Mouse (Mus musculus) midbrain, postnatal 0 days (tissue): ENCODE data around the gene Btc. TPM values are rescaled to one million over a fixed set of nuclear protein-coding genes. Genes with fewer than 3 reads are reported as not detected.
A peak's percentile ranks its signal among the peaks of the same experiment; 100 is the strongest.

ENCODE experiments used
- ATAC-seq: fragments of 200-750 bp; cut with Nextera tagmentation; 2 replicates; pipeline ENCODE4 v1.8.0; 2017; ENCODE audit warnings: moderate number of reproducible peaks, mild to moderate bottlenecking, moderate TSS enrichment, moderate library complexity; ENCODE audit not compliant: low FRiP score
- DNase-seq: peaks from one replicate; pipeline ENCODE4 v3.0.0-alpha.2; 2015; ENCODE audit warnings: low spot score
- H3K27ac ChIP-seq: fragments of 300-500 bp; sonication (generic); 2 replicates; pipeline ENCODE4 v1.5.1; 2014; ENCODE audit warnings: low read depth, mild to moderate bottlenecking, low read length, mixed read lengths
- H3K27me3 ChIP-seq: fragments of 300-500 bp; sonication (generic); 2 replicates; pipeline ENCODE4 v1.6.1; 2014; ENCODE audit warnings: low read length, control low read depth, mixed read lengths; ENCODE audit not compliant: insufficient read depth
- H3K36me3 ChIP-seq: fragments of 300-500 bp; sonication (generic); 2 replicates; pipeline ENCODE4 v1.6.1; 2014; ENCODE audit warnings: low read length, control low read depth, mixed read lengths; ENCODE audit not compliant: insufficient read depth
- H3K4me1 ChIP-seq: fragments of 300-500 bp; sonication (generic); 2 replicates; pipeline ENCODE4 v1.6.1; 2014; ENCODE audit warnings: mild to moderate bottlenecking, control low read depth, antibody characterized with exemption, low read length, mixed read lengths; ENCODE audit not compliant: insufficient read depth
- H3K4me2 ChIP-seq: fragments of 300-500 bp; sonication (generic); 2 replicates; pipeline ENCODE4 v1.6.1; 2014; ENCODE audit warnings: low read depth, mild to moderate bottlenecking, low read length, mixed read lengths; ENCODE audit not compliant: poor library complexity, severe bottlenecking
- H3K4me3 ChIP-seq: fragments of 300-500 bp; sonication (generic); 2 replicates; pipeline ENCODE4 v1.5.1; 2014; ENCODE audit warnings: low read depth, mild to moderate bottlenecking, low read length, moderate library complexity
- H3K9ac ChIP-seq: fragments of 300-500 bp; sonication (generic); replicated peaks from 2 replicates; pipeline ENCODE4 v1.6.1; 2014; ENCODE audit warnings: mild to moderate bottlenecking, low read length, moderate library complexity, mixed read lengths; ENCODE audit not compliant: poor library complexity, severe bottlenecking
- H3K9me3 ChIP-seq: fragments of 300-500 bp; sonication (generic); 2 replicates; pipeline ENCODE4 v1.6.1; 2016; ENCODE audit warnings: low read length, control low read depth
- CTCF ChIP-seq: IDR thresholded peaks from 2 replicates; pipeline ENCODE4 v1.5.1; 2016; ENCODE audit warnings: antibody characterized with exemption, mild to moderate bottlenecking
- WGBS: fragments of 180-500 bp; shearing (Covaris S2); extraction: QIAGEN DNeasy Blood & Tissue Kit; methylation state at CpG from one replicate; pipeline ENCODE4 v1.1.7; 2014; 5-methylcytosine and 5-hydroxymethylcytosine counted together
- polyA plus RNA-seq: library from polyadenylated mRNA; unstranded; fragments of >200 nt; fragmentation: Nextera tagmentation; extraction: Ambion mirVana; gene quantifications from 2 replicates; pipeline ENCODE4 v1.2.1, GENCODE M21; 2015
- total RNA-seq: library from RNA; depleted of rRNA; stranded (reverse); fragments of >200 nt; gene quantifications from 2 replicates; pipeline ENCODE4 v1.2.3, GENCODE M21; 2014; rRNA removed

Btc gene
- 0.47 and 0.49 TPM in 2 replicates for total RNA-seq
- polyA plus RNA-seq, result 0.09 and 0.16 TPM in 2 replicates

DNA sequence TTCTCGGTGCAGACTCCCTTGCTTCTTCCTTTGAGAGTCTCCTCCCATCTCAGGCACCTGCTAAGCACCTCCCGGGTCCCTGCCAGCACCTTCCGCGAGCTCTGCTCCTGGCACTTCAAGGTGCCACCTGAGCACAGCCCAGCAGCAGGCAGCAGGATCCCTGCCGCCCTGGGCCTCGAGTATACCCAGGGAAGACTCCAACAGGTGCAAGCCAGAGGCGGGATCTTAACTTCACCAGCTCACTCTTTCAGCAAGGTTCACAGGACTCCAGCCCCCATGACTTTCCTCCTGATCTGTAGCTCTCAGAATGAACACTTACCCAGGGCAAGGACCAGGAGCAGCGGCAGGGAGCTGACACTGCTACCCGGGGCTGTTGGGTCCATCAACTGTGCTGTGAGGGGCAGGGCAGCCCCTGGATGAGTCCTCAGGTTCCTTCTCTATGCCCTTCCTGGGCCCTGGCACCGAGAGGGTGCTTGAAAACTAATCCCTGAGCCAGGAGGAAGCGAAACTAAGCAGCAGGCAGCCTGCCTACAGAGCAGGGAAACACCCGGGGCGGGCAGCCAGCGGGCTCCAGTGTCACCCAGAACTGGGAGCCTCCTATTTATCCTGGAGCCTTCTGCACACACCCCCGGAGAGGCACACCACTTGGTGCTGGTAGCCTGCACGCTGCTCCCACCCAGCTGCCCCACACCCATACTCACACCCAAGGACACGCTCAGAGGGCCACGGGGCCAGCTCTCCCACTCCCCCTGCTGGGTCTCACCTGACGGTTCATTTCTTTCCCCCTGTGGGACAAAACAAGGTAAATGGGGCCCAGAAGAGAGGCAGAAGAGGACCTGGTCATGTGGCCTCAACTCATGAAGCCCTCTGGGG is at the start of gene Btc:
Btc (minus strand) TSS at position 656 of the 873 bp plus-strand sequence.
- ATAC-seq (peak; percentile 64; the same call in 1 of the 2 replicates), DNase-seq (peak; percentile 1)
- H3K9ac ChIP-seq, result no peak within 1 kb of the TSS; the same call in 1 of the 2 replicates
- H3K9me3 ChIP-seq, result no peaks in the 10 kb centered on the region
- WGBS, result 12% methylated on average over 19 of the region's 19 CpGs
- no peaks in the 10 kb centered on the region for H3K27me3 ChIP-seq
- 0 out of 2 replicates have a peak, but pooled peaks cover 4% of the 10 kb centered on the region for H3K4me1 ChIP-seq
- TF ChIP-seq CTCF, result peak; percentile 49
- no peaks in the 10 kb centered on the region for H3K36me3 ChIP-seq
- H3K4me3 ChIP-seq, result peak within 1 kb of the TSS; percentile 30
- no peak within 1 kb of the TSS for H3K27ac ChIP-seq
- peak within 1 kb of the TSS; percentile 49 for H3K4me2 ChIP-seq

DNA sequence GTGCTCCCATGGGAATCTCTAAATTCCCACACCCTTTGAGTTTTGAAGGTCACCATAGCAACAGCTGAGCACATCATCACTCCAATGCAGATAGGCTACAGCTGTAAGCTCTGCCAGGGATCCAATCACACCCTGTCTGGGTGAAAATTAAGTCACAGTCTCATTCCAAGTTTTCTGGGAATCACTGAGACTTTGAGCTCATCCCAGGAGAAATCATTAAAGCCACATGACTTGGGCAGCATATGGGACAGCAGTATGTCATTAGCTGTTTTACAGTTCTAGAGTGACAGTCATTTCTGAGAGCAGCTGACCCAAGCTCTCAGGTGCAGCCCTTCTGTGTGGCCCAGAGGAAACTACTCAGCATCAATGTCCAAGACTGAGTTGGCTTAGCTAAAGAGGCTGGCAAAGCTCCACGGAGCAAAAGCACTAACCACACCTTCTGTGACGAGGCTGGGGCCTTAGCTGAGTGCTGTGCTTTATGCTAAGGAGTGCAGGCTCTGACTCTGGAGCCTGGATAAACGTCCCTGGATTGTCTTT is 42.3 kb upstream of the Btc start:
- WGBS, result 34% methylated on average over 3 of the region's 3 CpGs
- Histone ChIP-seq H3K27ac (peak overlapping the region; percentile 38; the same call in 1 of the 2 replicates), H3K36me3 (no peaks in the 10 kb centered on the region), H3K4me1 (peaks cover 2% of the 10 kb centered on the region; the same call in 1 of the 2 replicates), H3K9ac (no peak overlapping the region), H3K27me3 (no peaks in the 10 kb centered on the region), H3K4me2 (no peak overlapping the region), H3K9me3 (no peaks in the 10 kb centered on the region), H3K4me3 (no peak overlapping the region)
- ATAC-seq (peak; percentile 89), DNase-seq (peak; percentile 81)
- no peak for TF ChIP-seq CTCF

DNA sequence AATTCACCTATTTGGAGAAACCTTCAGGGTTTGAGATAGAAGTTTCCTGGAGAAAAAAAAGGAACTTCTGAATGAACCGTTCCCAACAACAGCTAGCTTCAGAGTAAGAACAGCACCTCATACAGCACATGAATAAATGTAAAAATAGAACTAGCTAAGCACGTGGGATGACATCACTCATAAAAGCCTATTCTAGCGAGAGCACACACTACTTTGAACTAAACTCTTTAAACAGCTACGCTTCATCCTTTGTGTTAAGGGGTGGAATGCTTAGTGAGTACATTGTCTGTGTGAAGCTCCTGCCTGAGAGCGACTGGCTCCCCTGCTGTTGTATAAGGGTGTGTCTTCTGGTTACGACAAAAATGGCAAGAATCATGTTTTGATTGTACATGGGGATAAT is 33.8 kb upstream of the Btc start:
- 43% methylated on average over 6 of the region's 6 CpGs for WGBS

DNA sequence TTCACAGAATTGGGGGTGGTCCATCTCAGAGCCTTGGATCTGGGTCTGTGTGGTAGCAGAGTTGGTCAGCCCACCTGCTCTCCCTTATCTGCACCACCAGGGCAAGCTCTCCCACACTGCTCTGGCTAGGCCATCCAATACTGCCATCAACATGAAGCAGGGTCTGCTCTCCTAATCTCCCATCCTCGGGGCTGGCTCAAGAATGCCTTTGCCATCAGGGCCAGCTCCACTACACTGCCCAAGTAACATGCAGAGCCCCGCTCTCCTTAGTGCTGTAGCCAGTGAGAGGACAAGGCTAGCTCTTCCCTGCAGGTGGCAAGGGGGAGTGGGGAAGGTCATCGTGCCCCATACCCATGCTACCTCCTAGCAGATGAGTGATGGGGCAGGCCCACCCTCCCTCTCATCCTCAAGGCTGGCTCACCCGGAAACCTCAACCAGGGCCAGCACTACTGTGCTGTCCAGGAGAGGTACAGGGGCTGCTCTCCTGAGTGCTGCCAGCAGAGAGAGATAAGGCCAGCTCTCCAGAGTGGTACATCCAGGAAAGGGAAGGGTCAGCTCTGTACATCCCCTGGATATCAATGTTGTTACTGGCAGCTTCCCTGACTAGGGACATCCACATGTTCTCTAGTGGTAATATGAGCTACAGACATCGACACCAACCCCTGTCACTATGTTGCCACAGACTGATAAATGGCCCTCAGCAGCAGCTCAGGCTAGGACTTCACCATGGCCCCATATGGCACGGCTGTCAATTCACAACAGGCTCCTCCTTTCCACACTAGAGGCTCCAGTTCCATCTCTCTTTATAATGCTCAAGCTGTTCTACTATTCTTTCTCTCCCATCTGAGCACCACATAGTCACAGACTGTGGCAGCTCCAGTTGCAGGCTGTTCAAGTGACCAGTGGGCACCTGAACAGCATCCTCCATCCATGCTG is 32.2 kb upstream of the Btc start:
- Histone ChIP-seq H3K4me3 (no peak overlapping the region), H3K27me3 (no peaks in the 10 kb centered on the region), H3K4me1 (no peaks in the 10 kb centered on the region), H3K9me3 (no peaks in the 10 kb centered on the region), H3K9ac (no peak overlapping the region), H3K4me2 (no peak overlapping the region), H3K27ac (no peak overlapping the region), H3K36me3 (no peaks in the 10 kb centered on the region)
- ATAC-seq (peak; percentile 36; the same call in 1 of the 2 replicates), DNase-seq (no peak)
- 76% methylated on average over 6 of the region's 6 CpGs for WGBS
- no peak for TF ChIP-seq CTCF

More for the DNA sequence above, 33.8 kb upstream of the Btc start:
- H3K4me2 ChIP-seq, result no peak overlapping the region
- no peaks in the 10 kb centered on the region for H3K4me1 ChIP-seq
- no peak overlapping the region for H3K4me3 ChIP-seq
- no peak for TF ChIP-seq CTCF
- ATAC-seq (peak; percentile 26; the same call in 1 of the 2 replicates), DNase-seq (no peak)
- no peaks in the 10 kb centered on the region for H3K27me3 ChIP-seq
- no peaks in the 10 kb centered on the region for H3K36me3 ChIP-seq
- no peaks in the 10 kb centered on the region for H3K9me3 ChIP-seq
- no peak overlapping the region for H3K27ac ChIP-seq
- no peak overlapping the region for H3K9ac ChIP-seq

DNA sequence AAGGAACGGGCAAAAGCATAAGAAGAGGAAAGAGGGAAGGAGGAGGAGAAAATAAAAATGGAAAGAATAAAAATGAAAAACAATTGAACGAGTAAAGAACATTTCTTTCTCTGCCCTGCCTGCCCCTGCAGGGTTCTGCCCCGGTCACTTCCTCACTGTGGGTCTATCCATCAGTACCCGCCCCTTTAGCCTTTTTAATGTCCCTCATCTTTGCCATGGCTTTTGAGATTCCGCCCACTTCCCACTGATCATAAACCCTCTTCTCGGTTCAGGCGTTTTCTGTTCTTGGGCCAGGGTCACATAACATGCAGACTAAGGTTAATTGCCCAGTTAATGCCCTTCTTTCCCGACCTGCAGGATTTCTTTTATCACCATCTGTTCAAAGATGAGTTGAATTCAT is 25.8 kb upstream of the Btc start:
- Histone ChIP-seq H3K9ac (no peak overlapping the region), H3K4me1 (no peaks in the 10 kb centered on the region), H3K27me3 (no peaks in the 10 kb centered on the region), H3K27ac (no peak overlapping the region), H3K36me3 (no peaks in the 10 kb centered on the region), H3K4me2 (no peak overlapping the region), H3K4me3 (no peak overlapping the region), H3K9me3 (no peaks in the 10 kb centered on the region)
- WGBS, result 48% methylated on average over 8 of the region's 8 CpGs
- TF ChIP-seq CTCF, result no peak
- DNase-seq (no peak), ATAC-seq (no peak)
